Mouse (Mus musculus): Measurements from ENCODE around the gene Kat2a. TPM values are rescaled to one million over a fixed set of nuclear protein-coding genes. Genes with fewer than 3 reads are reported as not detected.

Gene Kat2a
- polyA plus RNA-seq, 1 experiment from 2014 or later, result 72.4 TPM

GRCm38 (mm10) chr11:100748620-100749019, 36.4 kb upstream of the Kat2a start:
- Histone ChIP-seq H3K27me3 (replicated peaks; ENCODE audit: low read depth, poor library complexity, severe bottlenecking) (peaks cover 35% of the 10 kb centered on the region), H3K4me3 (no peak overlapping the region), H3K36me3 (replicated peaks) (no peaks in the 10 kb centered on the region), H3K27ac (replicated peaks) (no peak overlapping the region), H3K9me3 (no peaks in the 10 kb centered on the region), H3K4me1 (peaks cover 6% of the 10 kb centered on the region)
- DNase-seq (ENCODE audit: low spot score), result no peak
- WGBS, result 83% methylated on average over 4 of the region's 4 CpGs

DNA sequence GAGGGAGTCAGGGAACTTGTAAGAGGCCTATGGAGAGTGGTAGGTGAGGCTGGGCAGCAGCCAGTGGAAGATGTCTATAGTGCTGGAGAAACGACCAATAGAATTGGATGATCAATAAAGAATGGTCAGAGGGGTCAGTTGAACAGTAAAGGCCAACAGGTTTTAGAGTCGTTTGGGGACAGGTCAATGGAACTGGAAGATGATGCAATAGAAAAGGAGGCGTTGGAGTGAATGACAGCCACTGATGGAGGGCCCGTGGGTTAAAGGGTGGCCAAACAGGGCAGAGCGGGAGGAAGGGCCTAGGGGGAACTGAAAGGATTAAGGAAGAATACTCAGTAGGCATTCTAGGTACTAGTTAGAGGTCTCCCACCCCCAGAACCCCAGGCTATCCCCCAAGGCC, 34.8 kb upstream of the Kat2a start:
- Histone ChIP-seq H3K4me1 (peaks cover 6% of the 10 kb centered on the region), H3K36me3 (replicated peaks) (no peaks in the 10 kb centered on the region), H3K27me3 (replicated peaks; ENCODE audit: low read depth, poor library complexity, severe bottlenecking) (peaks cover 33% of the 10 kb centered on the region), H3K4me3 (no peak overlapping the region), H3K27ac (replicated peaks) (no peak overlapping the region), H3K9me3 (no peaks in the 10 kb centered on the region)
- WGBS, result 74% methylated on average over 5 of the region's 5 CpGs
- DNase-seq (ENCODE audit: low spot score), result no peak

- no peak overlapping the region for H3K4me3 ChIP-seq
- no peak overlapping the region for H3K27ac ChIP-seq (replicated peaks)
- H3K4me1 ChIP-seq, result peaks cover 6% of the 10 kb centered on the region
- H3K27me3 ChIP-seq (replicated peaks; ENCODE audit: low read depth, poor library complexity, severe bottlenecking), result peaks cover 30% of the 10 kb centered on the region
- WGBS, result 82% methylated on average over 10 of the region's 10 CpGs
- H3K9me3 ChIP-seq, result no peaks in the 10 kb centered on the region
- no peak for DNase-seq (ENCODE audit: low spot score)
- H3K36me3 ChIP-seq (replicated peaks), result no peaks in the 10 kb centered on the region
Measured at GRCm38 (mm10) chr11:100746546-100746945, 34.3 kb upstream of the Kat2a start.

DNA sequence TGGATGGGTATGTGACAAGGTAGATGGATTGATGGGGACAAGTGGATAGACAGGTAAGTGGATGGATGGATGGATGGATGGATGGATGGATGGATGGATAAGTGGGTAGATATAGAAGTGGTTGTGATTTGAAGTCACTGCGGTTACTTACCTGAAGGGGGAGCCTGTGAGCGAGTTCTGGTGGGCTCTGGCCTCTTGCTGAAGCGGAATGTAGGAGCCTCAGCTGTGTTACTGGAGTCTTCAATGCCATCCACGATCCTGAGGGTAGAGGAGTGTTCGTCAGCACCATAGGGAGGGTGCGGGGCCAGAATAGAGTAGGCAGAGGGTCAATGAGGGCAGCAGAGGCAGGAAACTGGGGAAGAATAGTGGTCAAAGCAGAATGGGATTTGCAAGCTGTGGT, 32.8 kb upstream of the Kat2a start:
- peak; percentile 60 for DNase-seq (ENCODE audit: low spot score)
- no peak overlapping the region for H3K4me3 ChIP-seq
- H3K27ac ChIP-seq (replicated peaks), result no peak overlapping the region
- peaks cover 23% of the 10 kb centered on the region for H3K27me3 ChIP-seq (replicated peaks; ENCODE audit: low read depth, poor library complexity, severe bottlenecking)
- no peaks in the 10 kb centered on the region for H3K36me3 ChIP-seq (replicated peaks)
- H3K9me3 ChIP-seq, result no peaks in the 10 kb centered on the region
- peaks cover 6% of the 10 kb centered on the region for H3K4me1 ChIP-seq
- WGBS, result 15% methylated on average over 6 of the region's 6 CpGs

GRCm38 (mm10) chr11:100741348-100741747, 29.1 kb upstream of the Kat2a start:
- DNase-seq (ENCODE audit: low spot score), result no peak

DNA sequence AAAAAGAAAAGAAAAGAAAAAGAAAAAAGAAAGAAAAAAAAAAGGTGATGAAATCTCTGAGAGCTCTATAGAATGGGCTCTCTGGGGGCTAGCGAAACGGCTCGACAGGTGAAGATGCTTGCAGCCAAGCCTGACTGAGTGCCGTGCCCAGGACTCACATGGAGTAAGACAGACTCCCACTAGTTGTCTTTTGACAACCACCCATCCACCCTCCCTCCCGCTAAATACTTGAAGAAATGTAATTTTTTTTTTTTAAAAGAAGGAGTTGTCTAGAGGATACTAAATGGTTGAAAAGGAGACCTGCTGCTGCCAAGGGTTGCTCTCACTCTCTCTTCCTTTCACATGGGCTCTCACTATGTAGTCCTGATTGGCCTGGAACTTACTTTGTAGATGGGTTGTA, 26.5 kb upstream of the Kat2a start:
- Histone ChIP-seq H3K9me3 (no peaks in the 10 kb centered on the region), H3K4me3 (peak overlapping the region; percentile 97), H3K27me3 (replicated peaks; ENCODE audit: low read depth, poor library complexity, severe bottlenecking) (no peaks in the 10 kb centered on the region), H3K27ac (replicated peaks) (peak overlapping the region; percentile 91), H3K36me3 (replicated peaks) (0 out of 2 replicates have a peak, but pooled peaks cover 5% of the 10 kb centered on the region), H3K4me1 (peaks cover 22% of the 10 kb centered on the region)
- WGBS, result 26% methylated on average over 5 of the region's 5 CpGs
- DNase-seq (ENCODE audit: low spot score), result no peak

More at GRCm38 (mm10) chr11:100741348-100741747, 29.1 kb upstream of the Kat2a start:
- no peaks in the 10 kb centered on the region for H3K9me3 ChIP-seq
- no peak overlapping the region for H3K27ac ChIP-seq (replicated peaks)
- H3K4me3 ChIP-seq, result no peak overlapping the region
- no peaks in the 10 kb centered on the region for H3K27me3 ChIP-seq (replicated peaks; ENCODE audit: low read depth, poor library complexity, severe bottlenecking)
- no peaks in the 10 kb centered on the region for H3K36me3 ChIP-seq (replicated peaks)
- 80% methylated on average over 6 of the region's 6 CpGs for WGBS
- peaks cover 21% of the 10 kb centered on the region for H3K4me1 ChIP-seq

DNA sequence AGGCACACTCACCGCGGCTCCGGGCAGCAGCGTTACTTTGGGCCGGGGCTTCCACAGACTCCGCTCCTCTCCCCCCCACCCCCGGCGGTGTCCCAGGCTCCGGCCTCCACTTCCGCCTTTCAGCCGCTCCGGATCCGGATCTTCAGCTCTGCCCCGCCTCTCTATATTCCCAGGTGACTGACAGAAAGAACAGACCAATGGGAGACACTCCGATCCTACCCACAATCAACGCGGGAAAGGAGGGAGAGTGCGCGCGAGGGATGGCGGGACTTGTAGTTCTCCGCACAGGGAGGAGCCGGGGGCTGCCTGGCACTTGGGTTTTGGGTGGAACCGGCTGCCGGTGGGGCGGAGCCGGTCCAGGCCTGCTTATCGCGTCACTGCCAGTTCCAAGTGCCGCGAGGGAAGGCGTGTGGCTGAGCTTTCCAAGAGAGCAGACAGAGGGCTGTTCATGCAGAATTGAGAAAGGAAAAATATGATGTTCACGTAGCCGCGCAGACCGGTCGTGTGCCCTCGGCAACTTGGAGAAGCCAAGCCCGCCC, 25.9 kb upstream of the Kat2a start, which contains the start of gene Rab5c:
Rab5c (minus strand) TSS at position 150 of the 539 bp plus-strand sequence.
- H3K27me3 ChIP-seq (replicated peaks; ENCODE audit: low read depth, poor library complexity, severe bottlenecking), result no peaks in the 10 kb centered on the region
- H3K36me3 ChIP-seq (replicated peaks), result peaks cover 8% of the 10 kb centered on the region
- H3K4me1 ChIP-seq, result peaks cover 22% of the 10 kb centered on the region
- H3K9me3 ChIP-seq, result no peaks in the 10 kb centered on the region
- peak within 1 kb of the TSS; percentile 97 for H3K4me3 ChIP-seq
- peak within 1 kb of the TSS; percentile 91 for H3K27ac ChIP-seq (replicated peaks)
- WGBS, result under 1% methylated on average over 39 of the region's 39 CpGs
- DNase-seq (ENCODE audit: low spot score), result peak; percentile 99

DNA sequence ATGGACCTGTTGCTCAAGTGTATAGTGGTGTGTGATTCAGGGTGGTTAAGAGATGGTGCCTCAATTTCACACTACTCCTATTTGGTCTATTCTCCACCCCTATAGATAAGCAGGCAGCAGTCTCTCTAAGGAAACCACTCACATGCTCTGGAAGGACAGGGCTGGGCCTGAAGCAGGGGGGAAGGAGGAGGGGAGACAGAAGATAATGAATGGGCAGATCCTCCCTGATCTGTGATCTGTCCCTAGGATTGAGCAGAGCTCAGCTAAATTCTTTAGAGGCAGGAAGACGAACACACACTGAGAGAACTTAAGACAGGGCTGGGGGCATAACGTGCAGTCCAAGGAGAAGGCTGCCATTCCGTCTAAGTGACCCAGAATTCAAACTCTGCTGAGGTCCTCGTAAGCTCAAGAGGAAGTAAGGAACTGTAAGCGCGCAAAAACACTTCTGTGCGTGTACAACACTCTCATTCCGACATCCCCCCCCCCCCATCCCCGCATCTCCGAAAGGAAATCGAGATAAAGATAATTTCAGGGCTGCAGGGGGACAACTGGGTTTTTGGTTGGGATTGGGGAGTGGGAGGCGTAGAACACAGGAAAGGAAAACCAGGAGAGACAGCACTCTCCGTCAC, 25.0 kb upstream of the Kat2a start:
- Histone ChIP-seq H3K27me3 (replicated peaks; ENCODE audit: low read depth, poor library complexity, severe bottlenecking) (no peaks in the 10 kb centered on the region), H3K36me3 (replicated peaks) (peaks cover 17% of the 10 kb centered on the region), H3K4me1 (peaks cover 22% of the 10 kb centered on the region), H3K4me3 (peak overlapping the region; percentile 97), H3K27ac (replicated peaks) (peak overlapping the region; percentile 91), H3K9me3 (no peaks in the 10 kb centered on the region)
- WGBS, result 2% methylated on average over 13 of the region's 13 CpGs
- DNase-seq (ENCODE audit: low spot score), result no peak

DNA sequence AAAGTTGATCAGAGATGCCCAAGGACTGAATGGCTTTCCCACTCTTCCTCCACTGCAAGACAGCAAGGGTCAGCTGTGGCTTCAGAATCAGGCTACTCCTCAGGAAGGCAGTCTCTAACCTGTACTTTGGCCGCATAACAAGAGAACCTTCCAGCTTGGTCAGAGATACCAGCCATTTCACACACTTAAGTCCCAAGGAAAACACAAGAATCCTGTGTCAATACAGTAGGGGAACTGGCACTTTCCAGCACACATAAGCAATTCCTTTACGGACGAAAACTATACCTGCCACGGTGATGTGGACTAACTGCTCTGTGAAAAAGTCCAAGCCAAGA, 24.4 kb upstream of the Kat2a start:
- DNase-seq (ENCODE audit: low spot score), result no peak
- Histone ChIP-seq H3K27me3 (replicated peaks; ENCODE audit: low read depth, poor library complexity, severe bottlenecking) (no peaks in the 10 kb centered on the region), H3K4me3 (peak overlapping the region; percentile 97), H3K27ac (replicated peaks) (no peak overlapping the region), H3K4me1 (peaks cover 22% of the 10 kb centered on the region), H3K36me3 (replicated peaks) (peaks cover 22% of the 10 kb centered on the region), H3K9me3 (no peaks in the 10 kb centered on the region)
- 86% methylated on average over 4 of the region's 4 CpGs for WGBS

- peaks cover 22% of the 10 kb centered on the region for H3K4me1 ChIP-seq
- 83% methylated on average over 14 of the region's 14 CpGs for WGBS
- H3K36me3 ChIP-seq (replicated peaks), result peaks cover 25% of the 10 kb centered on the region
- H3K27ac ChIP-seq (replicated peaks), result no peak overlapping the region
- H3K4me3 ChIP-seq, result no peak overlapping the region; the same call in none of the 2 replicates
- DNase-seq (ENCODE audit: low spot score), result no peak
- no peaks in the 10 kb centered on the region for H3K27me3 ChIP-seq (replicated peaks; ENCODE audit: low read depth, poor library complexity, severe bottlenecking)
- no peaks in the 10 kb centered on the region for H3K9me3 ChIP-seq
Measured at GRCm38 (mm10) chr11:100735954-100736745, 23.9 kb upstream of the Kat2a start.

- Histone ChIP-seq H3K36me3 (replicated peaks) (peaks cover 25% of the 10 kb centered on the region), H3K4me3 (no peak overlapping the region; the same call in 1 of the 2 replicates), H3K27me3 (replicated peaks; ENCODE audit: low read depth, poor library complexity, severe bottlenecking) (no peaks in the 10 kb centered on the region), H3K4me1 (peaks cover 22% of the 10 kb centered on the region), H3K27ac (replicated peaks) (no peak overlapping the region), H3K9me3 (no peaks in the 10 kb centered on the region)
- WGBS, result 89% methylated on average over 9 of the region's 9 CpGs
- DNase-seq (ENCODE audit: low spot score), result no peak
Measured at GRCm38 (mm10) chr11:100735134-100735865, 23.0 kb upstream of the Kat2a start.

GRCm38 (mm10) chr11:100730477-100731205, 18.4 kb upstream of the Kat2a start:
- WGBS, result 94% methylated on average over 6 of the region's 6 CpGs
- H3K9me3 ChIP-seq, result no peaks in the 10 kb centered on the region
- H3K36me3 ChIP-seq (replicated peaks), result peaks cover 55% of the 10 kb centered on the region
- H3K27ac ChIP-seq (replicated peaks), result no peak overlapping the region
- peaks cover under 1% of the 10 kb centered on the region; the same call in 1 of the 2 replicates for H3K4me1 ChIP-seq
- no peak for DNase-seq (ENCODE audit: low spot score)
- H3K4me3 ChIP-seq, result no peak overlapping the region
- H3K27me3 ChIP-seq (replicated peaks; ENCODE audit: low read depth, poor library complexity, severe bottlenecking), result no peaks in the 10 kb centered on the region
